Mouse (Mus musculus) stomach, postnatal 0 days (tissue): Measurements from ENCODE around the gene Lin28a.

Experiments used
- CTCF ChIP-seq: IDR thresholded peaks from 2 replicates; pipeline ENCODE4 v1.5.1; 2016; ENCODE audit warnings: antibody characterized with exemption, low read depth, mild to moderate bottlenecking, moderate library complexity
- EP300 ChIP-seq: optimal IDR thresholded peaks from 2 replicates; pipeline ENCODE3; 2016; ENCODE audit warnings: antibody characterized with exemption

GRCm38 (mm10) chr4:134035953-134036352 lies 17.3 kb upstream of the Lin28a start:
- TF ChIP-seq EP300 (no peak), CTCF (peak; percentile 98)
